Mouse (Mus musculus) testis, adult 2 months (tissue): ENCODE measurements at regions not wholly inside any gene's neighbourhood (a gene's known extent, or its start where the extent isn't known, plus 50 kb on each side); places are given as distances from the start of the nearest gene placed in this dataset.

Experiments used
- CTCF ChIP-seq: fragments of 200-500 bp; IDR thresholded peaks from 2 replicates; pipeline ENCODE4 v1.5.1; 2012; ENCODE audit warnings: low read depth, mild to moderate bottlenecking, inconsistent platforms, low read length, moderate library complexity; ENCODE audit not compliant: control insufficient read depth, insufficient read depth, insufficient replicate concordance
- POLR2A ChIP-seq: fragments of 200-500 bp; IDR thresholded peaks from 2 replicates; pipeline ENCODE4 v1.6.1; 2012; ENCODE audit warnings: low read depth, mild to moderate bottlenecking, inconsistent platforms, low read length, moderate library complexity; ENCODE audit not compliant: control insufficient read depth

DNA sequence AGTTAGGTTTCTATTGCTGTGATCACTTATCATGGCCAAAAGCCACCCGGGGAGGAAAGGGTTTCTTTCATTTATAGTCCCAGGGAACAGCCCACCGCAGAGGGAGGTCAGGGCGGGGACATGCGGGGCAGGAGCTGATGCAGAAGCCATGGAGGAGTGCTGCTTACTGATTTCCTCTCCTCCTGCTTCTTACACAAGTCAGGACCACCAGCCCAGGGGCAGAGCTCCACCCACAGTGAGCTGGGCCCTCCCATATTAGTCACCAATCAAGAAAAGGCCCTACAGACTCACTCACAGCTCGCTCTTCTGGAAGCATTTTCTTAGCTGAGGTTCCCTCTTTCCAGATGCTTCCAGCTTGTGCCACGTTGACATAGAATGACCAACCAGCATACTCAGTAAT, 90.7 kb upstream of the Pgrmc2 start:
- TF ChIP-seq POLR2A: no peak
- no peak for TF ChIP-seq CTCF
